Mouse (Mus musculus): ENCODE measurements around the gene Myt1. TPM values are rescaled to one million over a fixed set of nuclear protein-coding genes. Genes with fewer than 3 reads are reported as not detected.
A peak's percentile ranks its signal among the peaks of the same experiment; 100 is the strongest.
"Not testable (repeated sequence)": the region's sequence is repeated elsewhere in the genome, so short reads cannot be mapped to it uniquely, and the experiment has no call there.

Gene Myt1
- polyA plus RNA-seq, 1 experiment: 0.04 TPM

GRCm38 (mm10) chr2:181769397-181769796 is 6.3 kb downstream of the Myt1 start:
- H3K36me3 ChIP-seq (ENCODE audit: control insufficient read depth, insufficient read depth, low read length): no peaks in the 10 kb centered on the region
- 93% methylated on average over 2 of the region's 2 CpGs for WGBS
- H3K27ac ChIP-seq (ENCODE audit: control insufficient read depth, insufficient read depth, low read length): no peak overlapping the region
- no peak for DNase-seq
- TF ChIP-seq POLR2A (IDR thresholded peaks at IDR 0.05; ENCODE audit: control insufficient read depth, extremely low read depth, insufficient read depth, low read length, poor library complexity) (no peak), CTCF (IDR thresholded peaks at IDR 0.05; ENCODE audit: borderline replicate concordance, control insufficient read depth, extremely low read depth, insufficient read depth, low read length, poor library complexity) (no peak)
- H3K27me3 ChIP-seq (ENCODE audit: control insufficient read depth, insufficient read depth, low read length): no peaks in the 10 kb centered on the region
- no peak overlapping the region for H3K4me3 ChIP-seq (ENCODE audit: control insufficient read depth, insufficient read depth, low read length)
- H3K4me1 ChIP-seq (replicated peaks; ENCODE audit: control insufficient read depth, insufficient read depth, low read length): no peaks in the 10 kb centered on the region

- H3K27me3 ChIP-seq (ENCODE audit: control insufficient read depth, insufficient read depth, low read length): no peaks in the 10 kb centered on the region
- no peak for DNase-seq
- no peak overlapping the region for H3K27ac ChIP-seq (ENCODE audit: control insufficient read depth, insufficient read depth, low read length)
- no peak overlapping the region for H3K4me3 ChIP-seq (ENCODE audit: control insufficient read depth, insufficient read depth, low read length)
- no peaks in the 10 kb centered on the region for H3K4me1 ChIP-seq (replicated peaks; ENCODE audit: control insufficient read depth, insufficient read depth, low read length)
- TF ChIP-seq CTCF (IDR thresholded peaks at IDR 0.05; ENCODE audit: borderline replicate concordance, control insufficient read depth, extremely low read depth, insufficient read depth, low read length, poor library complexity): no peak
- TF ChIP-seq POLR2A (IDR thresholded peaks at IDR 0.05; ENCODE audit: control insufficient read depth, extremely low read depth, insufficient read depth, low read length, poor library complexity): no peak
- 79% methylated on average over 2 of the region's 2 CpGs for WGBS
- no peaks in the 10 kb centered on the region for H3K36me3 ChIP-seq (ENCODE audit: control insufficient read depth, insufficient read depth, low read length)
Measured at GRCm38 (mm10) chr2:181773203-181773602, 10.1 kb downstream of the Myt1 start.

- Histone ChIP-seq H3K4me3 (ENCODE audit: control insufficient read depth, insufficient read depth, low read length) (no peak overlapping the region), H3K4me1 (replicated peaks; ENCODE audit: control insufficient read depth, insufficient read depth, low read length) (no peaks in the 10 kb centered on the region), H3K27me3 (ENCODE audit: control insufficient read depth, insufficient read depth, low read length) (no peaks in the 10 kb centered on the region), H3K36me3 (ENCODE audit: control insufficient read depth, insufficient read depth, low read length) (no peaks in the 10 kb centered on the region), H3K27ac (ENCODE audit: control insufficient read depth, insufficient read depth, low read length) (no peak overlapping the region)
- no peak for TF ChIP-seq CTCF (IDR thresholded peaks at IDR 0.05; ENCODE audit: borderline replicate concordance, control insufficient read depth, extremely low read depth, insufficient read depth, low read length, poor library complexity)
- TF ChIP-seq POLR2A (IDR thresholded peaks at IDR 0.05; ENCODE audit: control insufficient read depth, extremely low read depth, insufficient read depth, low read length, poor library complexity): no peak
- 70% methylated on average over 1 of the region's 1 CpGs for WGBS
- DNase-seq: no peak
Measured at GRCm38 (mm10) chr2:181775786-181776185, 12.7 kb downstream of the Myt1 start.

DNA sequence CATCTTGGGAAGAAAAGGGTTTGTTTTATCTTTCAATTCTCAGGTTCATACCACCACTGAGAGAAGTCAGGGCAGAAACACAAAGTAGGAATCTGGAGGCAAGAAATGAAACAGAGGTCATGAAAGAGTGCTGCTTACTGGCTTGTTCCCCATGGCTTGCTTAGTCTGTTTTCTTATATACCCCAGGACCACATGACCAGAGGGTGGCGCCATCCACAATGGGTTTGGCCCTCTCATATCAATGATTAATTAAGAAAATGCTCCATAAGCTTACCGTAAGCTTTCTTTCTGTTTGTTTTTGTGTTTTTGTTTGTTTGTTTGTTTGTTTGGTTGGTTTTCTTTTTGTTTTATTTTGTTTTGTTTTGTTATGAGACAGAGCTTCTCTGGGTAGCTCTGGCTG is 14.6 kb downstream of the Myt1 start:
- H3K27ac ChIP-seq (ENCODE audit: control insufficient read depth, insufficient read depth, low read length): no peak overlapping the region
- no peak for TF ChIP-seq CTCF (IDR thresholded peaks at IDR 0.05; ENCODE audit: borderline replicate concordance, control insufficient read depth, extremely low read depth, insufficient read depth, low read length, poor library complexity)
- TF ChIP-seq POLR2A (IDR thresholded peaks at IDR 0.05; ENCODE audit: control insufficient read depth, extremely low read depth, insufficient read depth, low read length, poor library complexity): no peak
- 46% methylated on average over 2 of the region's 2 CpGs for WGBS

DNA sequence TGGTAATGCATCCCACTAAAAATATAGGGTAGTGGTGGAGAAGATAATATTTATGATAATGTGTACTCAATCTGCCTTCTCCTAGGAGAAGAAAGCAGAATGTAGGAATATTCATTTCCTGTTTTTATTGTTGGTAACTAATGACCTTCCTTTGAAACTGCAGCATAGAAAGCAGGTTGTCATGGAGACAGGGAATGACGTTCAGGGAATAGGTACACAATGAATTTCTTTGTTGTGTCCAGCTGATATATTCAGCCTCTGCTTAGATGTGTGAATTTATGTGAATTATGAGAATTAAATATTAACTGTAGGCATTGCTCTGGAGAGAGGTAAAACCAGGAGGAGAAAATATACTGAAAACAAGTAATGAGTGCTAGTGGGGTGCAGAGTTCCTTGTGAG is 18.3 kb downstream of the Myt1 start:
- WGBS: 54% methylated on average over 1 of the region's 1 CpGs
- TF ChIP-seq POLR2A (IDR thresholded peaks at IDR 0.05; ENCODE audit: control insufficient read depth, extremely low read depth, insufficient read depth, low read length, poor library complexity) (no peak), CTCF (IDR thresholded peaks at IDR 0.05; ENCODE audit: borderline replicate concordance, control insufficient read depth, extremely low read depth, insufficient read depth, low read length, poor library complexity) (no peak)
- no peaks in the 10 kb centered on the region for H3K36me3 ChIP-seq (ENCODE audit: control insufficient read depth, insufficient read depth, low read length)
- H3K4me1 ChIP-seq (replicated peaks; ENCODE audit: control insufficient read depth, insufficient read depth, low read length): no peaks in the 10 kb centered on the region
- DNase-seq: no peak
- no peak overlapping the region for H3K27ac ChIP-seq (ENCODE audit: control insufficient read depth, insufficient read depth, low read length)
- H3K4me3 ChIP-seq (ENCODE audit: control insufficient read depth, insufficient read depth, low read length): no peak overlapping the region
- no peaks in the 10 kb centered on the region for H3K27me3 ChIP-seq (ENCODE audit: control insufficient read depth, insufficient read depth, low read length)

More for the DNA sequence above, 14.6 kb downstream of the Myt1 start:
- peak; percentile 3 for DNase-seq
- Histone ChIP-seq H3K4me1 (replicated peaks; ENCODE audit: control insufficient read depth, insufficient read depth, low read length) (no peaks in the 10 kb centered on the region), H3K27me3 (ENCODE audit: control insufficient read depth, insufficient read depth, low read length) (no peaks in the 10 kb centered on the region), H3K36me3 (ENCODE audit: control insufficient read depth, insufficient read depth, low read length) (no peaks in the 10 kb centered on the region), H3K4me3 (ENCODE audit: control insufficient read depth, insufficient read depth, low read length) (no peak overlapping the region)

- Histone ChIP-seq H3K4me3 (ENCODE audit: control insufficient read depth, insufficient read depth, low read length) (no peak overlapping the region), H3K36me3 (ENCODE audit: control insufficient read depth, insufficient read depth, low read length) (no peaks in the 10 kb centered on the region)
- 86% methylated on average over 5 of the region's 5 CpGs for WGBS
Measured at GRCm38 (mm10) chr2:181787852-181788251, 24.7 kb downstream of the Myt1 start.

GRCm38 (mm10) chr2:181789396-181789795 is 26.3 kb downstream of the Myt1 start:
- WGBS: 84% methylated on average over 6 of the region's 6 CpGs

More at GRCm38 (mm10) chr2:181787852-181788251, 24.7 kb downstream of the Myt1 start:
- Histone ChIP-seq H3K27ac (ENCODE audit: control insufficient read depth, insufficient read depth, low read length) (no peak overlapping the region), H3K27me3 (ENCODE audit: control insufficient read depth, insufficient read depth, low read length) (no peaks in the 10 kb centered on the region), H3K4me1 (replicated peaks; ENCODE audit: control insufficient read depth, insufficient read depth, low read length) (no peaks in the 10 kb centered on the region)
- TF ChIP-seq POLR2A (IDR thresholded peaks at IDR 0.05; ENCODE audit: control insufficient read depth, extremely low read depth, insufficient read depth, low read length, poor library complexity) (no peak), CTCF (IDR thresholded peaks at IDR 0.05; ENCODE audit: borderline replicate concordance, control insufficient read depth, extremely low read depth, insufficient read depth, low read length, poor library complexity) (no peak)
- no peak for DNase-seq

GRCm38 (mm10) chr2:181793186-181793585 is 30.1 kb downstream of the Myt1 start:
- DNase-seq; H3K27me3 ChIP-seq (ENCODE audit: control insufficient read depth, insufficient read depth, low read length); H3K27ac ChIP-seq (ENCODE audit: control insufficient read depth, insufficient read depth, low read length); H3K36me3 ChIP-seq (ENCODE audit: control insufficient read depth, insufficient read depth, low read length); H3K4me3 ChIP-seq (ENCODE audit: control insufficient read depth, insufficient read depth, low read length); H3K4me1 ChIP-seq (replicated peaks; ENCODE audit: control insufficient read depth, insufficient read depth, low read length): not testable (repeated sequence)
- 88% methylated on average over 8 of the region's 8 CpGs for WGBS

More at GRCm38 (mm10) chr2:181789396-181789795, 26.3 kb downstream of the Myt1 start:
- no peak overlapping the region for H3K4me3 ChIP-seq (ENCODE audit: control insufficient read depth, insufficient read depth, low read length)
- no peak for DNase-seq
- no peaks in the 10 kb centered on the region for H3K4me1 ChIP-seq (replicated peaks; ENCODE audit: control insufficient read depth, insufficient read depth, low read length)
- TF ChIP-seq POLR2A (IDR thresholded peaks at IDR 0.05; ENCODE audit: control insufficient read depth, extremely low read depth, insufficient read depth, low read length, poor library complexity) (no peak), CTCF (IDR thresholded peaks at IDR 0.05; ENCODE audit: borderline replicate concordance, control insufficient read depth, extremely low read depth, insufficient read depth, low read length, poor library complexity) (no peak)
- H3K27me3 ChIP-seq (ENCODE audit: control insufficient read depth, insufficient read depth, low read length): no peaks in the 10 kb centered on the region
- H3K27ac ChIP-seq (ENCODE audit: control insufficient read depth, insufficient read depth, low read length): no peak overlapping the region
- no peaks in the 10 kb centered on the region for H3K36me3 ChIP-seq (ENCODE audit: control insufficient read depth, insufficient read depth, low read length)
